Mouse (Mus musculus) hindbrain, embryonic 15.5 days (tissue): ENCODE results near the gene Galnt6. TPM values are rescaled to one million over a fixed set of nuclear protein-coding genes. Genes with fewer than 3 reads are reported as not detected.

Experiments
- ATAC-seq: fragments of 200-750 bp; cut with Nextera tagmentation; 2 replicates; pipeline ENCODE4 v1.8.0; 2017; ENCODE audit warnings: low read depth, moderate number of reproducible peaks, moderate TSS enrichment; ENCODE audit not compliant: low FRiP score
- H3K27ac ChIP-seq: fragments of 300-500 bp; sonication (generic); replicated peaks from 2 replicates; pipeline ENCODE4 v1.5.1; 2015; ENCODE audit warnings: mild to moderate bottlenecking, inconsistent platforms
- H3K27me3 ChIP-seq: fragments of 300-500 bp; sonication (generic); 2 replicates; pipeline ENCODE4 v1.6.1; 2015; ENCODE audit warnings: control low read depth, inconsistent platforms
- H3K36me3 ChIP-seq: fragments of 300-500 bp; sonication (generic); 2 replicates; pipeline ENCODE4 v1.6.1; 2015; ENCODE audit warnings: control low read depth, inconsistent platforms
- H3K4me1 ChIP-seq: fragments of 300-500 bp; sonication (generic); replicated peaks from 2 replicates; pipeline ENCODE4 v1.6.1; 2015; ENCODE audit warnings: control low read depth, inconsistent platforms
- H3K4me2 ChIP-seq: fragments of 300-500 bp; sonication (generic); 2 replicates; pipeline ENCODE4 v1.6.1; 2015; ENCODE audit warnings: moderate library complexity, mild to moderate bottlenecking, inconsistent platforms
- H3K4me3 ChIP-seq: fragments of 300-500 bp; sonication (generic); 2 replicates; pipeline ENCODE4 v1.5.1; 2015; ENCODE audit warnings: mild to moderate bottlenecking, inconsistent platforms
- H3K9ac ChIP-seq: fragments of 300-500 bp; sonication (generic); 2 replicates; pipeline ENCODE4 v1.6.1; 2015; ENCODE audit warnings: inconsistent platforms
- H3K9me3 ChIP-seq: fragments of 300-500 bp; sonication (generic); 2 replicates; pipeline ENCODE4 v1.6.1; 2016; ENCODE audit warnings: control low read depth, inconsistent platforms
- WGBS: fragments of 180-500 bp; shearing (Covaris S2); methylation state at CpG from one replicate; pipeline ENCODE4 v1.1.7; 2015; 5-methylcytosine and 5-hydroxymethylcytosine counted together
- polyA plus RNA-seq: library from polyadenylated mRNA; unstranded; fragments of >200 nt; fragmentation: Nextera tagmentation; extraction: Ambion mirVana; gene quantifications from 2 replicates; pipeline ENCODE4 v1.2.1, GENCODE M21; 2015

Gene Galnt6
- polyA plus RNA-seq, 1 experiment from 2014 or later: 0.14 TPM

DNA sequence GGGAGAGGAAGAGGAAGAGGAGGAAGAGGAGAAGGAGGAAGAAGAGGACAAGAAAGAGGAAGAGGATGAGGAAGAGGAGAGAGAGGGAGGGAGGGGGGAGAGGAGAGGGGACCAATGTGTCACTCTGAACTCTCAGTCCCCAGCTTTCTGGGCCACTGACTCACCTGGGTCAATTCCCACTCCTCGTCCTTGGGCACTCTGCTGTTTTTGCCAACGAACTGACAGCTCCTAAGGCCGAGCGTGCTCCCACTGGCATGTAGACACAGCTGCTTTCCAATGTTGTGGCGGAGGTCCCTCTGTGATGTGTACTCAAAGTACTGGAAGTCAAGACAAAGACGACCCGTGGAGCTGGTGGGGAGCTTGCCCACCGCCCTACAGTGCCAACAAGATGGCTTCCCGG, 34.8 kb downstream of the Galnt6 start:
- WGBS: 80% methylated on average over 9 of the region's 9 CpGs
- ATAC-seq: no peak
- Histone ChIP-seq H3K9me3 (no peaks in the 10 kb centered on the region), H3K27me3 (no peaks in the 10 kb centered on the region), H3K36me3 (no peaks in the 10 kb centered on the region), H3K4me3 (no peak overlapping the region), H3K27ac (no peak overlapping the region), H3K9ac (no peak overlapping the region), H3K4me1 (no peaks in the 10 kb centered on the region), H3K4me2 (no peak overlapping the region)

DNA sequence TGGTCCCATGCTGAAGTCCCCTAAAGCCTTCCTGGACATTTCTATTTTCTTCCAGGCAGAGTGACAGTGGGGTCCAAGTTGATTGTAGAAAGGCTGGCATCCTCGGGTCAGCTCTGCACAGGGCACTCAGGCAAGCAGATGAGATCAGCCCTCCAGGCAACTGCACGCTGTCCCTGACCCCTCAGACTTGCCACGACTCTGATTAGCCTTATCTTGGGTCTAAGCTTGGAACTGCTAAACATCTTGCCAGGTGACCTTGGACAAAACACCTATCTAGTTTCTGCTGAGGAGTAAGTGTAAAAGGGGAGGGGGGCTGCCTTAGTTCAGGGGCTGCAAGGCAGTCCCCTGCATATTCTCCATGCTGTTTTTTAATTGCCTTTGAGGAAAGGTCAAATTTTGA, 37.2 kb downstream of the Galnt6 start:
- ATAC-seq: no peak
- WGBS: 76% methylated on average over 3 of the region's 3 CpGs

DNA sequence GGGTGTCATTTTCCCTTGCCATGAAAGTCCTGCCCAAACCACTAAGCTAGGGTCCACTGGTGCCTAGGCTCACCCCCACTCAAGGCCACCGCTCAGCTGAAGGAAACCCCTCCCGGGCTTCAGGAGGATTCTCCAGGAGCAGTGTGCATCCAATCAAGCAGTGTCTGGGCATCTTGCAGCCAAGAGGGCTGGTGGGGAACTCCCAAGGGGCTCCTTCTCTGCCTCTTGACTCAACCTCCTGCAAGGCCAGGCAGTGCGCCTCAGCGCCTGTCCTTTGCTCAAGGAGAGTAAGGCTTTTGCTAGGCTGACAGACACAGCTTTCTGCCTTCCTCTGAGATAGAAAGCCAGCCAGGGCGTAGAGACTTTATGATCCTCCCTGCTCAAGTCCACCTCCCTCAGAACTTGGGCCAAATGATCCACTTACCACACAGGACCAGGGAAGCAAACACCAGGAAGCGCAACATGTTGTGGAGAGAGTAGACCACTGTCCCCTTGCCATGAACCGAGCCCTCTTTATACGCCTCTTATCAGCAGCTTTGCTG, 41.7 kb downstream of the Galnt6 start, which contains the start of gene Cela1:
Gene Cela1 (minus strand): TSS at position 492 of the 542 bp plus-strand sequence.
- no peaks in the 10 kb centered on the region for H3K4me1 ChIP-seq
- no peak within 1 kb of the TSS for H3K4me2 ChIP-seq
- no peaks in the 10 kb centered on the region for H3K36me3 ChIP-seq
- H3K27me3 ChIP-seq: no peaks in the 10 kb centered on the region
- no peak within 1 kb of the TSS for H3K27ac ChIP-seq
- 85% methylated on average over 8 of the region's 8 CpGs for WGBS
- H3K9me3 ChIP-seq: no peaks in the 10 kb centered on the region
- H3K4me3 ChIP-seq: no peak within 1 kb of the TSS
- no peak for ATAC-seq
- H3K9ac ChIP-seq: no peak within 1 kb of the TSS

More for the DNA sequence above, 37.2 kb downstream of the Galnt6 start:
- Histone ChIP-seq H3K27ac (no peak overlapping the region), H3K9ac (no peak overlapping the region), H3K9me3 (no peaks in the 10 kb centered on the region), H3K27me3 (no peaks in the 10 kb centered on the region), H3K4me3 (no peak overlapping the region), H3K4me1 (no peaks in the 10 kb centered on the region), H3K4me2 (no peak overlapping the region), H3K36me3 (no peaks in the 10 kb centered on the region)

DNA sequence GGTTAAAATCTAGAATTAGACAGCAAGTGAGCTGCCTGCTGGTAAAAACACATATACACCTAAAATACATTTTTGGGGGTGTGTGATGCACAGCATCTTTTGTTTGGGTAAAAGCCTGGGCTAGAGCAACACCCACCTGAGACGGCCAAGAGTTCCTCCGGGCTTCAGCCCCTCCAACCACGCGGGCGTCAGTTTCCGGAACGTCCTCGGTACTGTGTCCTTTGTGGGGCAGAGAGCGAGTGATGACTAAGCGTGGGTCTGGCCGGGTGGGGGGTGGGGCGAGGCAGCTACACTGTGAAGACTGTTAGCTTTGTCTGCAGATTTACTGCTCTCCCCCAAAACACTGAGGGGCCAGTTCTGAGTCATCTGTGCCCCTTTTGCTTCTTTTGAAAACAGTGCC, 42.2 kb downstream of the Galnt6 start:
- H3K9me3 ChIP-seq: no peaks in the 10 kb centered on the region
- ATAC-seq: no peak
- no peak overlapping the region for H3K9ac ChIP-seq
- 53% methylated on average over 12 of the region's 12 CpGs for WGBS
- no peaks in the 10 kb centered on the region for H3K4me1 ChIP-seq
- H3K4me3 ChIP-seq: no peak overlapping the region
- H3K36me3 ChIP-seq: no peaks in the 10 kb centered on the region
- no peaks in the 10 kb centered on the region for H3K27me3 ChIP-seq
- H3K4me2 ChIP-seq: no peak overlapping the region
- no peak overlapping the region for H3K27ac ChIP-seq

DNA sequence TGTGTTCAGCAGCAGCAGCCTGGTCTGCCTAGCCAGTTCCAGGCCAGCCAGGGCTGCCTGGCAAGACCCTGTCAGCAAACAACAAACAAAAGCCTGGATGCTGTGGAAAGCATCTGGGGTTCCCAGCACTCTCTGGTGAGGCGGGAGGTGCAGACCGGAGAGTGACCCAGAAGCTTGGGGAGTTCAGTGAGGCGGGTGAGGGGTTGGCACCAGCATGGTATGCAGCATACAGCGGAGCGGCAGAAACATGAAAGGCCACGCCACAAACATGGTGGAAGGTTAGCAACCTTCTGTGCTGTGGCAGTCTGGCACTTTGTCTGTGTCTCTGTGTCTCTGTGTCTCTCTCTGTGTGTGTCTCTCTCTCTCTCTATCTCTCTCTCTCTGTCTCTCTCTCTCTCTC, 42.7 kb downstream of the Galnt6 start:
- no peak overlapping the region for H3K27ac ChIP-seq
- WGBS: 77% methylated on average over 6 of the region's 6 CpGs
- no peaks in the 10 kb centered on the region for H3K9me3 ChIP-seq
- H3K4me3 ChIP-seq: no peak overlapping the region
- no peaks in the 10 kb centered on the region for H3K36me3 ChIP-seq
- no peak for ATAC-seq
- no peaks in the 10 kb centered on the region for H3K27me3 ChIP-seq
- no peak overlapping the region for H3K4me2 ChIP-seq
- no peak overlapping the region for H3K9ac ChIP-seq
- H3K4me1 ChIP-seq: no peaks in the 10 kb centered on the region

DNA sequence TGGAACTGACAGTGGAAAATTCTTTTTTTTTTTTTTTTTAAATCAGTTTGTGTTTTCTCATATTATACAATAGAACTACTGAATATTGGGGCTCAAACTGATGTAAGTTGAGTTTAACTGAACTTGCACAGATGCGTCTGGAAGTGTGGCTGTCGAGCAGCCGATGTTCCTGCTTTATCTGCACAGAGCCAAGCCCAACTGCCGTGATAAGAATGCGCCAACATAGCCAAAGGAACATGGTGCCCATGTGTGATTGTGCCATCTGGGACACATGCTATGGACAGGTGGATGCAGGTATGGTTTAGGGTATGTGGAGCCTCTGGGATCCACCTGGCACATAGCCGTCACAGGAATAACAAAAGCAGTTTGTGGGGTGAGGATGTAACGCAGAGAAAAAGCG, 43.3 kb downstream of the Galnt6 start:
- no peak for ATAC-seq
- no peaks in the 10 kb centered on the region for H3K27me3 ChIP-seq
- no peaks in the 10 kb centered on the region for H3K36me3 ChIP-seq
- no peak overlapping the region for H3K9ac ChIP-seq
- H3K4me3 ChIP-seq: no peak overlapping the region
- H3K4me1 ChIP-seq: no peaks in the 10 kb centered on the region
- no peaks in the 10 kb centered on the region for H3K9me3 ChIP-seq
- WGBS: 92% methylated on average over 8 of the region's 8 CpGs
- no peak overlapping the region for H3K27ac ChIP-seq
- H3K4me2 ChIP-seq: no peak overlapping the region

DNA sequence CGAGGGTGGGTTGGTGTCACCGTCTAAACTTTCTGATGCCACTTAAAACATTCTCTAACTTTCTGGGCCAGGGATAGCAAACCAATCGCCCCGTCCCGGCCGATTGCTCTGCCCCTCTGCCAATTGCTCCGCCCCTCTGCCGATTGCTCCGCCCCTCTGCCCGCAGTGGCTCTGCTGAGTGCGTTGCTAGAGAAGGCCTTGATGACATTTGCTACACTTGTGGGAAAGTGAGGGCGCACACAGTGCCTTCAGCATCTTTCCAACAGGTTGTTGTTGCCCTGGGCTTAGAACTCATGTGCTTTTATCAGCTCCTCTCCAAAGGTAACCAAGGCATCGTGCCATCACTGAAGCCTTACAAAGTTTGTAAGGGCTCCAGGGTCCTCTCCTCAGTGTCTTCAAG, 43.9 kb downstream of the Galnt6 start:
- WGBS: 23% methylated on average over 13 of the region's 13 CpGs

DNA sequence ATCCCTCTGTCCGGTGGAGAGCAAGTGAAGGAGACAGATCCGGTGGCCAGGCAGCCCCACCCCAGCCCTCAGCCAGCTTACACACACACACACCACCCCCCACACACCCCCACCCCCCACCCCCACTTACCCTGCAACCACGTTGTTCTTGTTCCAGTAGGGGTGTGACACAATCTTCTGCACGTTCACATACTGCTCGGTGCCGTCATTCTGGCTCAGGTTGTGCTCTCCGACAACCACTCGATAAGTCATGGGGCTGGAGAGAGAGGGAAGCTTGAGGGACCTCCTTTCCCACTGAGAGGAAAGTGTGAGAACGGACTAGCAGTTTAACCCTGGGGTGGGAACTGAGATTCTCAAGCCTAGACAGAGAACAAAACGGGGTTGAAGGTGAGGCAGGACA, 44.7 kb downstream of the Galnt6 start:
- ATAC-seq: no peak
- no peaks in the 10 kb centered on the region for H3K4me1 ChIP-seq
- no peak overlapping the region for H3K27ac ChIP-seq
- no peaks in the 10 kb centered on the region for H3K9me3 ChIP-seq
- WGBS: 73% methylated on average over 10 of the region's 10 CpGs
- H3K9ac ChIP-seq: no peak overlapping the region
- H3K27me3 ChIP-seq: no peaks in the 10 kb centered on the region
- H3K36me3 ChIP-seq: no peaks in the 10 kb centered on the region
- H3K4me3 ChIP-seq: no peak overlapping the region
- H3K4me2 ChIP-seq: no peak overlapping the region

More for the DNA sequence above, 43.9 kb downstream of the Galnt6 start:
- Histone ChIP-seq H3K27me3 (no peaks in the 10 kb centered on the region), H3K9me3 (no peaks in the 10 kb centered on the region), H3K4me1 (no peaks in the 10 kb centered on the region), H3K4me3 (no peak overlapping the region), H3K4me2 (no peak overlapping the region), H3K9ac (no peak overlapping the region), H3K36me3 (no peaks in the 10 kb centered on the region), H3K27ac (no peak overlapping the region)
- ATAC-seq: no peak

DNA sequence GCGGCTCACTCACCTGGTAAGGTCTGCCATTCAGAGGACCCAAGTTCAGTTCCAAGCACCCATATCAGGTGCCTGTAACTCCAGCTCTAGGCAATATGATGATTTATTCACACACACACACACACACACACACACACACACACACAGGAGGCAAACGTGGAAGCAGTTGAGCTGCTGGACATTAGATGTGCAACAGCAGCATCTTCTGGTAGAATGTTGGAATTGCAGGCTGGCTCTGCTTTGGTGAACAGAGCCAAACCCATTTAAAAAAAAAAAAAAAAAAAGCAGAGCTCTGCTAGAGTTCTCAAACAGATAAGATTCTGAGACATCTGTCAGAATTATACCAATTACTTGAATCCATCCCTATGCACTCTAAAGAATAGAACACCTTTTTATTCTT, 46.1 kb downstream of the Galnt6 start:
- 47% methylated on average over 2 of the region's 2 CpGs for WGBS
- ATAC-seq: no peak

DNA sequence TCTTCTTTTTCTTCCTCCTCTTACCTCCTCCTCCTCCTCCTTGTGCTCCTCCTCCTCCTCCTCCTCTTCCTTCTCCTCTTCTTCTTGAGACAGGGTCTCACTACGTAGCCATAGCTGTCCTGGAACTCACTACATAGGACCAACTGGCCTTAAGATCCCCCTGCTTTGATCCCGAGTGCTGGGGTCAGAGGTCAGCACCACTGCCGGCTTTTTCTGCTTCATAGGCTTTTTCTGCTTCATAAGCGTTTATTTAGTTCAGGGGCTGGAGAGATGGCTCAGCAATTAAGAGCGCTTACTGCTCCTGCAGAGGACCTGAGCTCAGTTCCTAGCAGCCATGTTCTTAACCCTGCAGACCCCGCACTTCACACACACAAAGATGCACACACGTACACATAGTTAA, 47.4 kb downstream of the Galnt6 start:
- H3K27ac ChIP-seq: no peak overlapping the region
- 28% methylated on average over 7 of the region's 7 CpGs for WGBS
- no peak for ATAC-seq

More for the DNA sequence above, 46.1 kb downstream of the Galnt6 start:
- Histone ChIP-seq H3K9me3 (no peaks in the 10 kb centered on the region), H3K4me1 (no peaks in the 10 kb centered on the region), H3K9ac (no peak overlapping the region), H3K4me3 (no peak overlapping the region), H3K27ac (no peak overlapping the region), H3K36me3 (no peaks in the 10 kb centered on the region), H3K4me2 (no peak overlapping the region), H3K27me3 (no peaks in the 10 kb centered on the region)

DNA sequence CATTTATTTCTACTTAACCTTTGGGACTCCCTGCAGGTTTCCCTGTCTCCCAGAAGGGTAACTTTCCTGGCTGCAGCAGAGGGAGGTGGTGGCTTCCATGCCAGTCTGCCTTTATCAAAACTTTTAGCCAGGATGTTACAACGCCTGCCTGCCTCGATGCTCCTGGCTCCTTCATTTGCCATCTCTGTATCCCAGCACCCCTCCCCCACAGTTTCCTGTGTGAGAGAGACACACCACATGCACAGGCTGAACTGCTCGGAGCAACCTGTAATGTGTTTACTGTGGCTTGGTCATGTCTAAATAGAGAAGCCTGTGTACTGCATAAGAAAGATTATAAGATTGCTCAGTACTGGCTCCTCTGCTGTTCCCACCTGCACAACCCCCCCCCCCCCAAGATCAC, 48.8 kb downstream of the Galnt6 start:
- Histone ChIP-seq H3K9ac (no peak overlapping the region), H3K36me3 (no peaks in the 10 kb centered on the region), H3K27ac (no peak overlapping the region), H3K4me3 (no peak overlapping the region), H3K9me3 (no peaks in the 10 kb centered on the region), H3K27me3 (no peaks in the 10 kb centered on the region), H3K4me1 (no peaks in the 10 kb centered on the region), H3K4me2 (no peak overlapping the region)
- no peak for ATAC-seq
- WGBS: 54% methylated on average over 3 of the region's 3 CpGs

More for the DNA sequence above, 47.4 kb downstream of the Galnt6 start:
- no peaks in the 10 kb centered on the region for H3K4me1 ChIP-seq
- no peaks in the 10 kb centered on the region for H3K9me3 ChIP-seq
- no peak overlapping the region for H3K9ac ChIP-seq
- H3K4me2 ChIP-seq: no peak overlapping the region
- H3K4me3 ChIP-seq: no peak overlapping the region
- no peaks in the 10 kb centered on the region for H3K36me3 ChIP-seq
- no peaks in the 10 kb centered on the region for H3K27me3 ChIP-seq

DNA sequence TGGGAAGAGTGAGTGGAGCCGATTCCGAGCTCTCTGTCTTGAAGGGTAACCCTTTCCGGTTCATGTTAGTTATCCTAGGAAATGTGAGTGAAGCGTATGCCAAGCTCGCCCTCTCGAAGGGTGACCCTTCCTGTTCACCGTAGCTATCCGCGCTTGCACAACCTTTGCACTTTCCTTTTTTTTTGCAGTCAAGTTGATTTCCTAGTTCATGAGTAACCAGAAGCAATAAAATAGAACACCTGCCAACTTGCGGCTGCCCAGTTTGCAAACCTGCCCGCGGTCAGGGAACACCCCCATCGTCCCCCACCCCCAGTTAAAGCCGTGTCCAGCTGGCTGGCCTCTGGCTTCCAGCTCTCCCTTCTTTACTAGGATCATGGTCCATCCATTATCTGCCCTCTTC, 50.2 kb downstream of the Galnt6 start:
- no peaks in the 10 kb centered on the region for H3K36me3 ChIP-seq
- no peak overlapping the region for H3K4me3 ChIP-seq
- no peak for ATAC-seq

DNA sequence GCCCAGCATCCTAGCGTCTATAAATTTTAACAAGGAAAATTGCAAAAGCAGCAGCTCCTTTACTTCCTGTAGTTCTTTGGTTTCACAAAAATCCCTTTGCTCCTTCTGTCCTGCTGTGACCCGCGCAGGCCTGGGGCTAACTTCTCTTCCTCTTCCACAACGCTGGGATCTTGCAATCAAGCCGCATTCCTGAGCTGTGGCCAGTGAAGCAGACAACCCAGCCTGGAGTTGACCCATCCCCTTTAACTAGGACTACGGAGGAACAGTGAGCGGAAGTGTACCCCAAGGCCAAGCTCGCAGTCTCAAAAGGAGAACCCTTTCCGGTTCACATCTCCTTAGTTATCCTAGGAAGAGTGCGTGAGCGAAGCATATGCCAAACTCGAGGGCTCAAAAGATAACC, 50.6 kb downstream of the Galnt6 start:
- H3K27me3 ChIP-seq: no peaks in the 10 kb centered on the region
- H3K9me3 ChIP-seq: no peaks in the 10 kb centered on the region
- H3K4me2 ChIP-seq: no peak overlapping the region
- H3K9ac ChIP-seq: no peak overlapping the region
- no peaks in the 10 kb centered on the region for H3K4me1 ChIP-seq
- H3K36me3 ChIP-seq: no peaks in the 10 kb centered on the region
- no peak overlapping the region for H3K4me3 ChIP-seq
- 86% methylated on average over 12 of the region's 12 CpGs for WGBS
- no peak for ATAC-seq
- no peak overlapping the region for H3K27ac ChIP-seq

More for the DNA sequence above, 50.2 kb downstream of the Galnt6 start:
- WGBS: 91% methylated on average over 14 of the region's 14 CpGs
- Histone ChIP-seq H3K4me2 (no peak overlapping the region), H3K9me3 (no peaks in the 10 kb centered on the region), H3K27ac (no peak overlapping the region), H3K27me3 (no peaks in the 10 kb centered on the region), H3K4me1 (no peaks in the 10 kb centered on the region), H3K9ac (no peak overlapping the region)
